Mouse (Mus musculus) neural tube, embryonic 10.5 days (tissue): Measurements from ENCODE around the gene Wdr93.

Source experiments
- DNase-seq: peaks from one replicate; pipeline ENCODE4 v3.0.0-alpha.2; 2017; ENCODE audit warnings: low spot score; ENCODE audit errors: extremely low spot score

Wdr93 gene

DNA sequence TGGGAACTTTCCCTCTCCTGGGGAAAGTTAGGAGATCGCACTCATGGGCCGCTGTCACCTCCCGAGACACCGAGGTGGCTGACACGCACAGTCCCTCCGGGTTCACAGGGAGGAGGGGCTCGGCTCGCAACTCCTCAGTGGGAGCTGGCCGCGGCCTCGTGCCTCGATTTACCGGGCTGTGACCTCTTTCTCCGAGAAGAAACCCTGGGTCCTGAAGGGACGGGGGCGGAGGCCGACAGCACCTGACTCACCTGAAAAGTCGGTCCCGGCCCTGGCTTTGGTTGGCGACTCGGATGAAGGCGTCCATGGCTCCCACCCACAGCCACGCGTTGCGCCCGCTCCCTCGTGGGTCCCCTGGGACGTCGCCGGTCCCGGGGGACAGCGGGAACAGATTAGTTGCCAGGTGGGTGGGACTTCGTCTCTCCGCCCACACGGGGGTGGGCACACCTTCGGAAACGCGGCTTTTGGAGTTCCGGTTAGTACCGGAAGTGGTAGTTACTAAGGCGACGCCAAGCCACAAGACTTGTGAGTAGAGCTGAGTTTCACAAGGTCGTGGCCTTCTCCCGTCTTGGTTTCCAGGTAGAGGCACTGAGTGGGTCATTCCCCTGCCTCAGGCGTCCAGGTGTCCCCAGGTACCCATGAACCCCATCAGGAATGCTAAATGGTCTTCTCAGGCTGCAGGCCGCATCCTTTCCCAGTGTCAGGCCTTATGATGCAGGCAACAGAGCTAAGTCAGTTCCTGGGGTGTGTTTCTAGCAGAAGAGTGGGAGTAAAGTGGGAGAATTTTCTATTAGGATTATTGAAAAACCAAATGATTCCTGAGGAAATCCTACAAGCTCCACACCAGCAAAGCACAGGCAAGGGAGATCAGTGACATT is at the start of gene Wdr93, which contains the start of gene Pex11a:
Gene Wdr93, plus strand, starts transcription at position 505 of the 878 bp plus-strand sequence.
Gene Pex11a, minus strand, starts transcription at position 473 of the 878 bp plus-strand sequence.
- DNase-seq = peak; percentile 79

DNA sequence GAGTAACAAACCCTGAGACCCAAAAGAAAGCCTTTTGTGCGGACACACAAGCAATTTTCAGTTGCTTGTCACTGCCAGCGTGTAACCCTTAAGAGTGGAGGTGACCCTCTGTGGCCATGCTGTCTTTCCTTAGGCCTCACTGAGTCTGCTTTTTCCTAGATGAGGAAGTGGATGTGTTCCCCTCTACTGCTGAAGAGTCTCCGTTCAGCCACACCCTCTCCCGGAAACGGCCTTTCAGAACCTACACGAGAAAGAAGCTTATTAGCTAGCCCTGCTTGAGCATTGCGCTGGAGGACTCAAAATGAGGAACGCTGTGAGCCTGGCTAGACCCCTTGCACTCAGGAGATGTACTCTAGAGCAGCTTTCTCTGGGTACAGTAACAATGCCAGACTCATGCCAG is 46.5 kb upstream of the Wdr93 start:
- DNase-seq = no peak

DNA sequence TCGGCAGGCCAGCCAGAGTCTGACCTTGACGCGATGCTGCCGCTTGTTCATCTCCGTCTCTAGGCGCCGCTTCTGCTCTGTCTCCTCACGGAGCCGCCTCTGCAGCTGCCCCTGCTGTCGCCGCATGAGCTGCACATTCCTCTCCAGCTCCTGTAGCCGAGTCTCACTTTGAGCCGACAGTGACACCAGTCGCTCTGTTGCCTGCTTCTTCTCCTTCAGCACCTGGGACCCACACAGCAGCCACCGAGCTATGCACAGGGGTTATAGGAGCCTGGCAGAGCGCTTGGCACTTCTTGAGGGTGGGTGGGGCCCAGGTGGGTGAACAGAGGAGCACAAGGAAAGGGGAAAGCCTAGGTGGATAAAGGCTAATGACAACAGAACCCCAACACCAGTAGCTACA is 40.2 kb upstream of the Wdr93 start:
- DNase-seq = no peak

DNA sequence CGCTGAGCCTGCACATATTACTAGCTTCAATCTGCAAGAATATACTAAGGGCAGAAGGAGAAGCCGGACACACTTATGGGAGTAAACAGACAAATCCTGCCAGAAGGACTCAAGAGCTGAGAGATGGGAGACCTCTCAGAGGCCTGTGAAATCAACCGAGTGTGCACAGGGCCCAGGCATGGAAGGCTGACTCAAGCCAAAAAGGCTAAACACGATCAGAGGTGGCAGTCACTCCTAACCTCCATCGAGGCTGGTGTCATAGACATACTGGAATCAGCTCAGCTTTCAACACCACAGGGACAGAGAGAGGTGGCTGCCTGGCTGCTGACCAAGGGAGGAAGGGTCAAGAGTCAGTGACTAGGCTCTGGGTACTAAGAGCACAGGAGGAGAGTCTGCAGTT is 37.8 kb upstream of the Wdr93 start:
- no peak for DNase-seq

DNA sequence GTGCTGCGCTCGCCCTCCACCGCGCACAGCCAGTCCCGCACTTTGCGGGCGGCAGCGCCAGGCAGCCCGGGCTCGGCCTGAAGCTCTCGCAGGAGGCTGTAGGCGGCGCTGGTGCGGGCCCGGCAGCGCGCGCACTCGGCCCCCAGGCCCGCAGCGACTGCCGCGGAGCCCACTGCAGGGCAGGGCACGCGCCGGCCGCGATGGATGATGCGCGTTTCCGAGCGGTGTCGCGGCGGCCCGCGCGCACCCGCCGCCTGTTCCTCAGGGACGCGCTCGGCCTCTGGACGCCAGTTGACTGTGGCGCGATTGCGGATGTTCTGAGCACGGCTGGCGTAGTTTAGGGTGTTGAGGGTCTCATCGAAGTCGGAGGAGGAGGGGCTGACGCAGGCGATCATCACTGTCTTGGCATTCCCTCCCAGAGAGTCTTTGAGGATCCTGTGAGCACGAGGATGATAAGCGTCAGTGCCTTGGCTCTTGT is 32.8 kb upstream of the Wdr93 start:
- peak; percentile 74 for DNase-seq

DNA sequence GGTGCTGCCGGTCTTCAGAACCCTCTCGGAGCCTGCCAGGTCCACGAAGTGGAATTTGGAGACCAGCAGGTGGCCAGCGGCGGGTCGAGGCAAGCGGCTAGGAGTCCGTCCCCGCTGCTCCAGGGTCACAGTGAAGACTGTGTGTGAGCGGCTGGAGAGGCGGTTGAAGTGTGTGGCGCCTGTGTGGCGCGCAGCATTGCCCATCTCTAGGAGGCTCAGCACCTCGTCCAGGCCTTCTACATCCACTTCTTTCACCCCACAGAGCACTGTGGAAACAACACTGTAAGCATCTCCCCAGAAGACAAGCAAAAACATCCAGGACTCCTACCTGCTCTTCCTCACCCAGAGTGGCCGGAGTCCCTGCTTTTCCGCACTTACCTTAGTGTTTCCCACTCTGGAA is 32.1 kb upstream of the Wdr93 start:
- no peak for DNase-seq

DNA sequence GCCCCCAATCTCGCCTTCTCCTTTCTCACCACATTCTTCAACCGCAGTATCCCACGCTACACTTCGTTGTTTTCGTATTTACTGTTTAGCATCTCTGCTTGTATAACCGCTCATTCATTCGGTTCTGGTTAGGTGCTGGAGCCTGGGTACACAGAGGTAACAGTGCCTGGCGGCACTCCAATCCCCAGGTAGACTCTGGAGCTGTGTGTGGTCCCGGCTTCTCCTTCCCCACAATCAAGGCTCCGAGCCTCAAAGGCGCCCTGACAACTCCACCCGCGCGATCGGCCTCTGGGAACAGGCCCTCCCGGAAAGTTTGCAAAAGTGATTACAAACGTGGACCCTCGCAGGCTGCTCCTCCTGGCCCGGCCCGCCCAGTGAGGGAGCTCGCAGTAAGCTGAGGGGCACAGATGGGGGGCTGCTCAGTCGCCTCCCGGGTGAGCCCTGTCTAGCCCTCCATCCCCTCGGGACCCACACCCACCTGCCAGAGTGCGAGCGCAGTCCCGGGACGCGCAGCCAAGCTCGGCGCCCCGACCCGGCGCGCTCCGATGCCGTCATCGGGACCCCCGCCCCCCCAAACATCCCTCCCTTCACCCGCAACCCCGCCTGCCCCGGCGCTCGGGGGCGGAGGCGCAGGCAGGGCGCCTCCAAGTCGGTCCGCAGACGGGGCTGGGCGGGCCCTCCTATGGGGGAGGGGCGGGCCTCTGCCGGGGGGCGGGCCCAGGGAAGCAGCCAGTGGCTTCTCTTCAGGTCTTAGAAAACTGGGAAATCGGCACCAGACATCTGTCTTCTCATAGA is 27.6 kb upstream of the Wdr93 start, which contains the start of gene Kif7:
Gene Kif7, minus strand, starts transcription at position 534 of the 795 bp plus-strand sequence.
- peak; percentile 92 for DNase-seq

DNA sequence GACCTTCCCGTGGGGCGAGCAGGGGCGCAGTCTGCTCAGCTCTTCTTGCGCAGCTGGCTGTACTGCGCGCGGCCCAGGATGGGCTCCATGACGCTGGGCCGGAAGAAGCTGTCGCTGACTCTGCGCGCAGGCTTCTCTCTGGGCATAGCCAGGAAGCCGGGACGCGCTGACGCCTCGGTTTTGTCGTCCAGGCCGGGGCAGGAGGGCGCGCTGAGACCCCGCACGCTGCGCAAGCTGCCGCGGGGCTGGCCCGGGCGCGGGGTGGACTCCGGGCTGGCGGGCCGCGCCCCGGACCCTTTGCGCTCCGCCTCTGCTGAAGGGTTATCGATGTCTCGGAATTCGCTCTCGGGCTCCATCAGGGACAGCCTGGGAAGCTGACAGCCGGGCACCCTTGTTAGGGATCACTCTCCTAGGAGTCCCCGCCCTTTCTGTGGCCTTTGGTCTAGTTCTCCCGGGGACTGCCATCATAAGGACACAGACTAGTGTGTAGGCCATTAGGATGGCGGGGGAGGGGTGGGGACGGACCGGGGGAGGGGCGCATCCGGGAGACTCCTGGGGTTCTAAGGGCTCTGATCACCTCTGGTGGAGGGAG is 21.5 kb upstream of the Wdr93 start:
- peak; percentile 73 for DNase-seq

DNA sequence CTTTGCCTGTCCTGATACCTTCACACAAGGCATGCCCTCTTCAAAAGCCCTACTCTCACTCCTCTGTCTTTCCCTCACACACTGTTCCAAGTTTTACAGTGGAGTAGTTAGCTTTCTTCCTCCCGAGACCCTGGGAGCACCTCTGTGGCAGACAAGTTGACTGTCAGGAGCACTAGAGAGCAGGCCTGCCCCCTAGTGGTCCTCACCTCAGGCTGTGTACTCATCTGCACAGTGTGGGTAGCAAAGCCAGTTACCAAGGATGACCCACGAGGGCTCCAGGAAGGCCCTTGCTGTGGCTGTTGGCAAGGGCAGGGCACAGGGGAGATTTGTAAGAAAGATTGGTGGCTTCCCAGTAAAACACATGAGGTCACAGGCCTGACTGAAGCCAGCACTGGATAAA is 15.9 kb upstream of the Wdr93 start:
- peak; percentile 56 for DNase-seq

DNA sequence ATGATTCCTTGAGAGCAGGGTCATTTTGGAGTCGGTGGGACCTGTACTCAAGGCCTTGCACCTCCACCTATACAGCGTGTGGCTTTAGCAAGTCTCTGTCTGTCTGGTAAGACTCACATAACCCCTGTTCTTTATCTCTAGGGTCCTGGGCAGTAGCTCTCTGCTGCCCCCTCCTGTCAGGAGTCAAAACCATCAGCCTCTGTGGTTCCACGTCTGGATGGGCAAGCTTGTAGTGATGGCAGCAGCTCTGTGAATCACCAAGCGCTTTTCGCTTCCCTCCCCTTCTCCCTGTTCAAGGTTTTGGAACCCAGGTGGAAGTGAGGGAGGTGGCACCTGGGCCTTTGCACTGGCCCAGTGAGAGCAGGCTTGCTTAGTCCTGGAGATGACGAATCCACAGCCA is 14.7 kb upstream of the Wdr93 start:
- DNase-seq = peak; percentile 67

DNA sequence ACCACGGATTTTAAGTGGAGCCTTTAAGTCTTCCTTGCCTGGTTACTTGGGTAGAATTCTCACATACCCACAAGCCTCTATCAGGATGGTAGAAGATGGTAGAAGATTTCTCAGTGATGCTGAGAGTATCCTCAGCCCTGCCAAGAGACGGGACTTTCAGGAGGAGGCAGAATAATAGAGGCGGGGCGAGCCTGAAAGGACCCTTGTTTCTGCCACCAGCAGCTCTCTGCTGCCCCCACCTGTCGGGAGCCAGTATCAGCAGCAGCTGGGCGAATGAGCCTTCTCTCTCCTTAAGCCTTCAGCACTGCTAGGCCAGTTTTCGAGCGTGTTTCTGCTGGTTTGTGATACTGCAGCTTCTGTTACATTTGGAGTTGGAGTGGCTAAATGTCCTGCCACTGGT is 13.8 kb upstream of the Wdr93 start:
- peak; percentile 82 for DNase-seq

DNA sequence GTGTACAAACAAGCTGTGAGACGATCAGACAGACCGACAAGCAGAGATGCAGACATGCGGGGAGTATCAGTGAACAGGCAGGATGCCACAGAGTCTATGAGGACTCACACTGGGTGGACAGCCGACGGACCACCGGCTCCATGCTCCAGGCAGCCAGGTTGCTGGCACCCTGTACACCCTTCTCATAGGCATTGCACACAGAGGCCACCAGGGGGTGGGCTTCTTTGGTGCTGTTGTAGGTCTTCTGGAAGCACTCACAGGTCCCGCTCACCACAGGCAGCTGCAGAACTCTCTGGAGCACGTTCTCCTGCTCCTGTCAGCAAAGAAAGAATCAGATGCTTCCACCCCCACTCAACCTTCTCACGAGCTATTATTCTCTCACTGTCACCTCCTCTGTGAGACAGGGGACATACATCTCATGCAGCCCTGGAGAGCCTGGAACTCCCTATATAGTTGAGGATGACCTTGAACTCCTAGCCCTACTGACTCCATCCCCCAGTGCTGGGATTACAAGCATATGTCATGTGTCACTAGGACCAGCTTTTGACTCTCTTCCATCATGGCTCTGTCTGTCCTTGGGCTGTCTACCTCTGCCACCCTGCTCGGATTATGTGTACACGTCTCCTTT is 13.1 kb upstream of the Wdr93 start:
- no peak for DNase-seq

DNA sequence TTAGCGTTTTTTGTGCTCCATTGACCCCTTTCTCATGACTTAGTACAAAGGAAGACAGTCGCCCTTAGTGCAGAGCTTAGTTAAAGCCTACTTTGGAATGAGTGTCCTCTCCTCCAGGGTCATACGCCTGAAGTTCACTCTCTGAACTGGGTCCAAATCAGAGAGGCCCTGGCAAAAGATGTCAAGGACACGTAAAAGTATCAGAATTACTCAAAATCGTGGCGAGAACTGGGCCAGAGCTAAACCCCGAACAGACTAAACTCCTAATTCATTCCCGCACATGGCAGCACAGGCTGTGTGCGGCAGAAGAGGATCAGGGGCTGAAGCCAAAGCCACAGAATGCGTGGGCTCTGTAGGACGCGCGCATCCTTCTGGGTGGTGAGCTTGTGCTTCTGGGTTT is 11.5 kb upstream of the Wdr93 start:
- DNase-seq = no peak

DNA sequence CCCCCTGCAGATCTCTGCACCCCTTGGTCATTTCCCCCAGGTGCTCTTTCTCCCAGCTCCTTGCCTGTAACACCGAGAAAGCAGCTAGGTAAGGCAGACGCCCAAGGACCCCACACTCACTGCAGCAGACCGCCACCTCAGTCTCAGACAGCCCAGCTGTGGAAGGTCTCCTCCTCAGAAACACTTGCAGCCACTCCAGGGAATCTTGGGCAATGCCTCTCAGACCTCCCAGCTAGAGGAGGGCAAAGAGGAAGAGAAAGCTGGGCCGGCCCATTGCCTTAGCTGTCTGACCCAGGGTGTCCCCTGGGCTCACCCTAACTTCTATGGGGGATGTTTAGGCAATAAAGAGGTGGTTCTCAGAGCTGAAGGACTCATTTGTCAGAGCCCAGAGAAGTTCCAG is 10.3 kb upstream of the Wdr93 start, which contains the start of gene Plin1:
Gene Plin1, minus strand, starts transcription at position 282 of the 400 bp plus-strand sequence.
- DNase-seq = no peak

DNA sequence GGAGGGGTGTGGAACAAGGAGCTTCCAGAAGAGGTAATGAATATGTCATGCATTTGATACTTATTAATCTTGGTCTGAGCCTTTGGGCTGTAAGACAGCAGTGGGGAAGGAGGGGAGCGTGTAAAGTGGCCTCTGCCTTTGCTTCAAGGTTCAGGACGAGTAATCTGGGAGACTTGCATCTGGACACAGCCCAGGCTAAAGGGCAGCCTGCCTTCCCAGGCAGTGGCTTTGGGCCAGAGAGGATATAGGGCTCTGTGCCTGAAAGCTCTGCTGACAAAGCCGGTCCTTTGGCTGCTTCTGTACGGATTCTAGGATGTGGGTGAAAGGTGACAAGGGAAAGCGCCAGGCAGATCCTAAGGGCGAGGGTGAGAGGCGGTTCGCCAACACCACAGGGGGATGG is 8.4 kb upstream of the Wdr93 start:
- DNase-seq = no peak

DNA sequence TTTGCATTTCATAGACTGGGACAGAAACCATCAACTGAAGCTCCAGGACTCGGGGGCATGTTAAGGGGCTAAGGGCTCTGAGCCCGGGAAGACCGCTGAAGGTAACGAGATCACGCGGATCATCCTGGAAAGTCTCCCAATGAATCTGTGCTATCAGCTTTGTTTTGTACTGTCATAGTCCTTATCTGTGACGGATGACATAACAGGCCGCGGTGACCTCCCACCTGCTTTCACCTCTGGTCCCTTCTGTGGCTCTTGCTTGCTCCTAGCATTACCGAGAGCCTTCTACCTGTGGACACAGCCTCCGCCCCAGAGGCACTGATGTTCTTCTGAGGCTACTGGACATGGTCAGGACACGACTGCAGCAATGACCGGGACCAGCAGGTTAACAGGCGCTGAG is 6.5 kb upstream of the Wdr93 start:
- no peak for DNase-seq

DNA sequence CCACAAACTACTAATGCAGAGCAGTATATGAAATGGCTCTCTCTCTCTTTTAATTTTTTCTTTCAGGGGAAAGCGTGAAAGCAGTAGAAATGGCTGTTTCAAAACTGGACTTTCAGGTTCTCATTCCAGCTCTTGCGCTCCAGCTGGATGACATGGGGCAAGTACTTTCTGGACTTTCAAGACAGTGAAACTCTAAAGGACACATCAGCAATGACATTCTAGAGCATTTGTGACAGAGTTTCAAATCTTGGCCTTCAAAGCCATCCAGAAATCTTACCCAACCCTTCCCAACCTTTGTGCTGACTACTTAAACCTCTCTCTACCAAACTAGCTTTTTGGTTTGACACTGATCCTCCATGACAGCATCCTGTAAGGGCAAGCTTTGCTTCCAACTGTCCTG is 4.0 kb upstream of the Wdr93 start:
- no peak for DNase-seq

DNA sequence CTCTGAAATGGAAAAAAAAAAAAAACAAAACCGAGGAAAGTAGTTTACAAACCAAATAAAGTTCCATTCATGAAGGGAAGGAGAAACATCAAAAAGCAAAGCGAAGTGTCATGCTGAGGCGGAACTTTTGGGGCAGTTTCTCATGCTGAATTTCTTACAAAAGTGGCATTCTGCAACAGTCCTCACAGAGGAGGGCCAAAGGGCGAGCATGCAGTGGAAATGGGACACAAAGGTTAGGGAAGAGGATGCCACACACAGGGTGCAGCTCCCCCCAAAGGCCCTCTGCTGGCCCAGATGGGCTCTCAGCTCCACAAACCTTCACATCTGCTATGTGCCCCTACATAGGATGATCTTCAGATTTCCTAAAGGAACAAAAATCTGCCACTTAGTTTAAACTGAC is 2.7 kb upstream of the Wdr93 start:
- DNase-seq = no peak

DNA sequence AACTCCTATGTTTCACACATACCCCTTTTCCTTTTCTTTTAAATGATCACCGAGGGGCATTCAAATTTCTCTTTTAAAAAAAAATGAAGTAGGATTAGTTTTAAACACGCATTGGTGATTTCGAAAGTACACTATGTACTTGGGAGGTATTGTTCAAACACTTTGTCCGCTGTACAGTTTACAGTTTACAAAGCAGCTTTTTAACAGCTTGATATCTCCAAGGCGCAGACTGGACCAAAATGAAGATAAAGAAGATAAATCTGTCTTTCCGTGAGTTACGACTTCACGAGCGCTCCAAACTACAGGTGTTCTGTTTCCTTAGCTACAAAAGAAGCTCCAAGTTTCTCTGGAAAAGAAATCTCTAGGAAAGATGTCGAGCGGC is 695 bp upstream of the Wdr93 start:
- DNase-seq = no peak

DNA sequence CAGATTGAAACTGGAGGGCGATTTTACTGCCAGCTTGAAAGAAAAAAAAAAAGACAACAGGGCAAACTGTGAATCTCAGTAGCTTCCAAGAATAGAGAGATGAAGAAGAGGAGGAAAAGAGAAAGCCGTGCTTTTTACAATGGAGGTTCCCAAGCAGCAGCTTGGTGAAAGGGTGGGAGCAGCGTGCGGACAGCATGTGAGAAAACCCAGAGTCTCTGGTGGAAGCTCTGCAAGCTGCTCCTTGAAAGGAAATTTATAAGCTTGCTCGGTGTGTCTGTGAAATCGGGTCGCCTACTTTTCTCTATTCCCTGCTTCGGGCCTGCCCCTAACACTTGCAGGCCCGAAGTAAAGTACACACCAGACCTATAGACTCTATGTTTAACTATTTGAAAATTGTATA is 1.1 kb downstream of the Wdr93 start:
- no peak for DNase-seq

DNA sequence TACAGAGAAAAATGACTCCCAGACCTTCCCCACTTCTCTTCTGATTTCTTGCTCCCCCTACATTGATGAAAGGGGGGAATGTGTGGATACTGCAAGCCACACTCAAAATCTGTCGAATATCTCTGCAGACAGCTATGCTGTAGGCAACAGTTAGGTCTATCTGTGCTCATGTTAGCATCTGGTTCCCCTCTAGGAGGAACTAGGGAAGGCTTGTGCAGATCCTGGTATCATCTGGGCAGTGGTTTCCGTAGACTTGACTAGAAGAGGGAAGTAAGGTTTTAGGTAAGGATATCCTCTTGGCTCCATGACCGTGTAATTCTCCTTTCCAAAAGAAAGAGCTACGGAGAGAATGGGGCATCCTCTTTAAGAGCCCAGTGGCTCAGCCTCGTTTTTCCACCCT is 1.6 kb downstream of the Wdr93 start:
- DNase-seq = no peak
